Mouse (Mus musculus): ENCODE data around the gene Rab27a.

Rab27a gene

GRCm38 (mm10) chr9:73030443-73030842 is 14.2 kb upstream of the Rab27a start:
- CTCF ChIA-PET = interaction anchor here in 1 of 4 experiments (2.5 to 3.7 kb wide), 2 partner anchors 14 to 61 kb away, joined by 7 to 18 read pairs; partner anchors contain the start of gene Rab27a
- POLR2A ChIA-PET = interaction anchor here in 2 of 4 experiments (1.3 to 1.4 kb wide), 2 partner anchors 9 to 15 kb away, joined by 4 to 5 read pairs; partner anchors contain the start of gene Rab27a (in 1 of the 2)

- CTCF ChIA-PET = interaction anchor here in 1 of 4 experiments (2.5 to 3.7 kb wide), 2 partner anchors 13 to 60 kb away, joined by 7 to 18 read pairs; partner anchors contain the start of gene Rab27a
- POLR2A ChIA-PET = interaction anchor here in 1 of 4 experiments (1.4 kb wide), 1 partner anchor 14 kb away, joined by 4 read pairs; the partner anchor contains the start of gene Rab27a
Observed at GRCm38 (mm10) chr9:73031421-73031820, 13.2 kb upstream of the Rab27a start.

- ChIA-PET POLR2A (interaction anchor here in 2 of 4 experiments (0.7 to 1.5 kb wide), 7 partner anchors 10 to 76 kb away, joined by 3 to 4 read pairs (median 3); partner anchors contain the start of gene Rab27a (in 1 of the 2)), CTCF (interaction anchor here in 3 of 4 experiments (0.8 to 3.7 kb wide), 9 partner anchors 9 to 78 kb away, joined by 3 to 18 read pairs (median 4); partner anchors contain the start of genes Dyx1c1 (in 2 of the 3), Gm44503 (in 2 of the 3) and Rab27a (in 1 of the 3))
Observed at GRCm38 (mm10) chr9:73033406-73033805, 11.2 kb upstream of the Rab27a start.

- CTCF ChIA-PET = interaction anchor here (0.6 to 2.1 kb wide), 10 partner anchors 14 to 109 kb away, joined by 3 to 10 read pairs (median 4); partner anchors contain the start of genes Dyx1c1 (in 1 of the 4), Gm44503 (in 1 of the 4) and Khdc3 (in 1 of the 4)
- POLR2A ChIA-PET = interaction anchor here (0.5 to 3.1 kb wide), 36 partner anchors 9 to 740 kb away, joined by 3 to 16 read pairs (median 4); partner anchors contain the start of genes Rsl24d1 (in 3 of the 4), Dyx1c1 (in 2 of the 4), Gm44503 (in 2 of the 4) and Ccpg1 (in 1 of the 4)
Observed at GRCm38 (mm10) chr9:73039222-73039945, 5.3 kb upstream of the Rab27a start.

GRCm38 (mm10) chr9:73040080-73040479 is 4.6 kb upstream of the Rab27a start, which contains the start of gene Pigb:
TSS of gene Pigb (minus strand) at chr9:73040378.
- ChIA-PET CTCF (interaction anchor here in 1 of 4 experiments (0.6 to 1.5 kb wide), 2 partner anchors 57 to 82 kb away, joined by 3 read pairs; partner anchors contain the start of genes Dyx1c1 and Gm44503), POLR2A (interaction anchor here in 3 of 4 experiments (0.6 to 2.7 kb wide), 13 partner anchors 12 to 440 kb away, joined by 3 to 11 read pairs (median 6); partner anchors contain the start of genes Rsl24d1 (in 3 of the 3), Ccpg1 (in 1 of the 3), Ccpg1os (in 1 of the 3) and Dyx1c1 (in 1 of the 3))

- CTCF ChIA-PET = interaction anchor here in 3 of 4 experiments (0.7 to 5.8 kb wide), 11 partner anchors 10 to 90 kb away, joined by 3 to 76 read pairs (median 10); no protein-coding TSS in a partner anchor
- POLR2A ChIA-PET = interaction anchor here (0.6 to 3.2 kb wide), 24 partner anchors 9 to 68 kb away, joined by 3 to 18 read pairs (median 4); partner anchors contain the start of genes Ccpg1 (in 1 of the 4), Ccpg1os (in 1 of the 4), Gm20509 (in 1 of the 4) and Rsl24d1 (in 1 of the 4)
Observed at GRCm38 (mm10) chr9:73045204-73045603, 550 bp downstream of the Rab27a start.

GRCm38 (mm10) chr9:73045711-73046110 is 1.1 kb downstream of the Rab27a start:
- ChIA-PET POLR2A (interaction anchor here (0.6 to 3.2 kb wide), 15 partner anchors 10 to 61 kb away, joined by 3 to 18 read pairs (median 4); partner anchors contain the start of genes Ccpg1 (in 1 of the 4) and Ccpg1os (in 1 of the 4)), CTCF (interaction anchor here in 3 of 4 experiments (0.6 to 5.8 kb wide), 8 partner anchors 13 to 132 kb away, joined by 3 to 76 read pairs (median 18); no protein-coding TSS in a partner anchor)

- ChIA-PET POLR2A (no interaction called here), CTCF (interaction anchor here in 1 of 4 experiments (1.2 kb wide), 1 partner anchor 44 kb away, joined by 3 read pairs; no protein-coding TSS in a partner anchor)
Observed at GRCm38 (mm10) chr9:73047906-73048305, 3.3 kb downstream of the Rab27a start.

- POLR2A ChIA-PET = interaction anchor here in 1 of 4 experiments (0.9 to 1.2 kb wide), 2 partner anchors 10 to 18 kb away, joined by 3 to 4 read pairs; no protein-coding TSS in a partner anchor
- CTCF ChIA-PET = interaction anchor here in 1 of 4 experiments (0.6 to 0.8 kb wide), 2 partner anchors 93 to 455 kb away, joined by 3 to 5 read pairs; no protein-coding TSS in a partner anchor
Observed at GRCm38 (mm10) chr9:73048927-73049326, 4.3 kb downstream of the Rab27a start.

- ChIA-PET CTCF (interaction anchor here in 2 of 4 experiments (0.8 kb wide), 2 partner anchors 34 to 94 kb away, joined by 3 to 5 read pairs; no protein-coding TSS in a partner anchor), POLR2A (interaction anchor here in 1 of 4 experiments (1.2 kb wide), 1 partner anchor 17 kb away, joined by 4 read pairs; no protein-coding TSS in a partner anchor)
Observed at GRCm38 (mm10) chr9:73049833-73050232, 5.2 kb downstream of the Rab27a start.

- ChIA-PET CTCF (no interaction called here), POLR2A (no interaction called here)
Observed at GRCm38 (mm10) chr9:73050606-73051005, 6.0 kb downstream of the Rab27a start.

GRCm38 (mm10) chr9:73055441-73055911 is 10.8 kb downstream of the Rab27a start:
- POLR2A ChIA-PET = interaction anchor here in 3 of 4 experiments (0.5 to 2.5 kb wide), 17 partner anchors 8 to 431 kb away, joined by 3 to 11 read pairs (median 5); partner anchors contain the start of gene Rab27a (in 1 of the 3)
- CTCF ChIA-PET = interaction anchor here in 3 of 4 experiments (0.5 to 2.4 kb wide), 5 partner anchors 11 to 36 kb away, joined by 3 to 10 read pairs (median 4); partner anchors contain the start of gene Rab27a (in 1 of the 3)

- ChIA-PET POLR2A (interaction anchor here in 1 of 4 experiments (0.8 kb wide), 1 partner anchor 11 kb away, joined by 13 read pairs; no protein-coding TSS in a partner anchor), CTCF (interaction anchor here in 1 of 4 experiments (0.5 kb wide), 1 partner anchor 20 kb away, joined by 3 read pairs; no protein-coding TSS in a partner anchor)
Observed at GRCm38 (mm10) chr9:73059224-73059623, 14.6 kb downstream of the Rab27a start.

GRCm38 (mm10) chr9:73063621-73064290 is 19.1 kb downstream of the Rab27a start:
- ChIA-PET POLR2A (interaction anchor here in 2 of 4 experiments (0.6 to 2.2 kb wide), 7 partner anchors 8 to 711 kb away, joined by 3 to 8 read pairs (median 4); partner anchors contain the start of gene Rab27a (in 1 of the 2)), CTCF (interaction anchor here in 1 of 4 experiments (0.6 kb wide), 1 partner anchor 27 kb away, joined by 4 read pairs; no protein-coding TSS in a partner anchor)

- CTCF ChIA-PET = interaction anchor here (0.5 to 0.8 kb wide), 15 partner anchors 14 to 895 kb away, joined by 3 to 12 read pairs (median 4); no protein-coding TSS in a partner anchor
Observed at GRCm38 (mm10) chr9:73067086-73067485, 22.4 kb downstream of the Rab27a start.

GRCm38 (mm10) chr9:73068230-73068679 is 23.6 kb downstream of the Rab27a start:
- ChIA-PET POLR2A (interaction anchor here in 2 of 4 experiments (0.6 to 3.3 kb wide), 8 partner anchors 11 to 45 kb away, joined by 3 to 16 read pairs (median 4); partner anchors contain the start of genes Rab27a (in 1 of the 2) and Rsl24d1 (in 1 of the 2)), CTCF (interaction anchor here in 3 of 4 experiments (0.6 to 0.7 kb wide), 3 partner anchors 23 to 43 kb away, joined by 3 read pairs; no protein-coding TSS in a partner anchor)

More at GRCm38 (mm10) chr9:73067086-73067485, 22.4 kb downstream of the Rab27a start:
- POLR2A ChIA-PET = interaction anchor here in 3 of 4 experiments (0.5 to 3.3 kb wide), 28 partner anchors 9 to 98 kb away, joined by 3 to 16 read pairs (median 4); partner anchors contain the start of genes Rsl24d1 (in 2 of the 3) and Rab27a (in 1 of the 3)

All from embryonic stem cell, embryonic (primary cell).